Mouse (Mus musculus): ENCODE measurements around the gene Ahnak.

DNA sequence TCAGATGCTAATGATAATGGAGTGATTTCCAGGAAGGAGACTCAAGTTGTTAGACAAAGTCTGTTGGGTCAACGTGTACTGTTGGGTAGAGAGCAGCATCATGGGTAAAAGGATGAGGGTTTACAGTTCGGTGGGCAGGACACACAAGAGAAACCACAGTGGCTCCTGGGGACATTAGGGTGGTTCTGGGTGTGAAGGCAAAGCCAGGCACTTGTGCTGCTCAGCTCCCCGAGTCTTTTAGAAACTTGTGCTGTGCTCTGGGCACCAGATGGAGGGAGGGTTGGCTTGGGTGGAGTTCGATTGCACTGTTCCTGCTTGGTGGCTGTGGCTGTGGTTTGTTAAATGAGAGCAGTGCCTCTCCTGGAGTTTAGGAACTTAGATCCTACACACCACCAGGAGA, 114.9 kb downstream of the Ahnak start:
- TF ChIP-seq HCFC1 (IDR thresholded peaks at IDR 0.05; ENCODE audit: borderline replicate concordance, insufficient read depth, low read length) (no peak), MAFK (IDR thresholded peaks at IDR 0.05; ENCODE audit: insufficient read depth, low read depth, low read length) (no peak)

Data from ES-E14 (cell line).